Mouse (Mus musculus) forebrain, embryonic 16.5 days (tissue): ENCODE data around the gene Tuba1b. TPM values are rescaled to one million over a fixed set of nuclear protein-coding genes. Genes with fewer than 3 reads are reported as not detected.
A peak's percentile ranks its signal among the peaks of the same experiment; 100 is the strongest.

Source experiments
- ATAC-seq: fragments of 200-750 bp; cut with Nextera tagmentation; 2 replicates; pipeline ENCODE4 v1.8.0; 2017; ENCODE audit warnings: mild to moderate bottlenecking, moderate library complexity
- H3K27ac ChIP-seq: fragments of 300-500 bp; sonication (generic); 2 replicates; pipeline ENCODE4 v1.5.1; 2014; ENCODE audit warnings: low read length, control low read depth
- H3K27me3 ChIP-seq: fragments of 300-500 bp; sonication (generic); replicated peaks from 2 replicates; pipeline ENCODE4 v1.6.1; 2014; ENCODE audit warnings: low read length; ENCODE audit not compliant: control insufficient read depth, insufficient read depth
- H3K36me3 ChIP-seq: fragments of 300-500 bp; sonication (generic); 2 replicates; pipeline ENCODE4 v1.6.1; 2014; ENCODE audit not compliant: control insufficient read depth, insufficient read depth
- H3K4me1 ChIP-seq: fragments of 300-500 bp; sonication (generic); replicated peaks from 2 replicates; pipeline ENCODE4 v1.6.1; 2014; ENCODE audit warnings: low read length; ENCODE audit not compliant: control insufficient read depth, insufficient read depth
- H3K4me2 ChIP-seq: fragments of 300-500 bp; sonication (generic); 2 replicates; pipeline ENCODE4 v1.6.1; 2014; ENCODE audit warnings: mild to moderate bottlenecking, low read length, control low read depth
- H3K4me3 ChIP-seq: fragments of 300-500 bp; sonication (generic); replicated peaks from 2 replicates; pipeline ENCODE4 v1.5.1; 2014; ENCODE audit warnings: mild to moderate bottlenecking, low read length, control low read depth
- H3K9ac ChIP-seq: fragments of 300-500 bp; sonication (generic); replicated peaks from 2 replicates; pipeline ENCODE4 v1.6.1; 2014; ENCODE audit warnings: low read depth, low read length, control low read depth
- H3K9me3 ChIP-seq: fragments of 300-500 bp; sonication (generic); 2 replicates; pipeline ENCODE4 v1.6.1; 2016; ENCODE audit warnings: low read length; ENCODE audit not compliant: control insufficient read depth
- WGBS: fragments of 180-500 bp; shearing (Covaris S2); extraction: QIAGEN DNeasy Blood & Tissue Kit; methylation state at CpG from one replicate; pipeline ENCODE4 v1.1.7; 2014; 5-methylcytosine and 5-hydroxymethylcytosine counted together
- polyA plus RNA-seq: library from polyadenylated mRNA; unstranded; fragments of >200 nt; fragmentation: Nextera tagmentation; extraction: Ambion mirVana; gene quantifications from 2 replicates; pipeline ENCODE4 v1.2.1, GENCODE M21; 2015

The Tuba1b gene
- polyA plus RNA-seq, 1 experiment from 2014 or later, result 1,178 TPM

- H3K9me3 ChIP-seq, result no peaks in the 10 kb centered on the region
- peak within 1 kb of the TSS; percentile 91 for H3K9ac ChIP-seq
- ATAC-seq, result peak; percentile 99
- under 1% methylated on average over 78 of the region's 82 CpGs for WGBS
- no peaks in the 10 kb centered on the region for H3K27me3 ChIP-seq
- peaks cover 26% of the 10 kb centered on the region for H3K4me1 ChIP-seq
- peaks cover 5% of the 10 kb centered on the region; the same call in 1 of the 2 replicates for H3K36me3 ChIP-seq
- H3K4me3 ChIP-seq, result peak within 1 kb of the TSS; percentile 91
- peak within 1 kb of the TSS; percentile 77 for H3K4me2 ChIP-seq
- peak within 1 kb of the TSS; percentile 98 for H3K27ac ChIP-seq
These were observed 16.5 kb downstream of the Tuba1b start, which contains the start of gene Lmbr1l for GRCm38 (mm10) chr15:98917538-98918498. Gene Lmbr1l (minus strand): TSS chr15:98918231.

GRCm38 (mm10) chr15:98917091-98917490 lies 17.3 kb downstream of the Tuba1b start:
- Histone ChIP-seq H3K27ac (peak overlapping the region; percentile 98), H3K9me3 (no peaks in the 10 kb centered on the region), H3K27me3 (no peaks in the 10 kb centered on the region), H3K4me3 (peak overlapping the region; percentile 91), H3K36me3 (peaks cover 11% of the 10 kb centered on the region), H3K9ac (peak overlapping the region; percentile 91), H3K4me2 (peak overlapping the region; percentile 77), H3K4me1 (peaks cover 26% of the 10 kb centered on the region)
- under 1% methylated on average over 14 of the region's 14 CpGs for WGBS
- ATAC-seq, result no peak

GRCm38 (mm10) chr15:98916016-98916415 lies 18.3 kb downstream of the Tuba1b start:
- Histone ChIP-seq H3K4me1 (peaks cover 26% of the 10 kb centered on the region), H3K27ac (no peak overlapping the region), H3K9me3 (no peaks in the 10 kb centered on the region), H3K36me3 (peaks cover 17% of the 10 kb centered on the region), H3K4me2 (peak overlapping the region; percentile 77), H3K27me3 (no peaks in the 10 kb centered on the region), H3K4me3 (peak overlapping the region; percentile 91), H3K9ac (peak overlapping the region; percentile 91)
- 88% methylated on average over 4 of the region's 4 CpGs for WGBS
- ATAC-seq, result no peak

GRCm38 (mm10) chr15:98914903-98915302 lies 19.5 kb downstream of the Tuba1b start:
- ATAC-seq, result no peak
- no peak overlapping the region for H3K4me3 ChIP-seq
- peaks cover 18% of the 10 kb centered on the region for H3K36me3 ChIP-seq
- H3K4me1 ChIP-seq, result peaks cover 26% of the 10 kb centered on the region
- H3K4me2 ChIP-seq, result no peak overlapping the region
- no peaks in the 10 kb centered on the region for H3K27me3 ChIP-seq
- H3K9ac ChIP-seq, result no peak overlapping the region
- WGBS, result 93% methylated on average over 6 of the region's 6 CpGs
- H3K27ac ChIP-seq, result no peak overlapping the region
- no peaks in the 10 kb centered on the region for H3K9me3 ChIP-seq

GRCm38 (mm10) chr15:98904692-98905091 lies 29.7 kb downstream of the Tuba1b start:
- H3K9me3 ChIP-seq, result no peaks in the 10 kb centered on the region
- ATAC-seq, result peak; percentile 45; the same call in 1 of the 2 replicates
- no peak overlapping the region for H3K9ac ChIP-seq
- peaks cover 34% of the 10 kb centered on the region for H3K36me3 ChIP-seq
- no peaks in the 10 kb centered on the region for H3K4me1 ChIP-seq
- no peak overlapping the region for H3K27ac ChIP-seq
- 27% methylated on average over 10 of the region's 10 CpGs for WGBS
- H3K27me3 ChIP-seq, result peaks cover 6% of the 10 kb centered on the region
- H3K4me2 ChIP-seq, result no peak overlapping the region
- no peak overlapping the region for H3K4me3 ChIP-seq

DNA sequence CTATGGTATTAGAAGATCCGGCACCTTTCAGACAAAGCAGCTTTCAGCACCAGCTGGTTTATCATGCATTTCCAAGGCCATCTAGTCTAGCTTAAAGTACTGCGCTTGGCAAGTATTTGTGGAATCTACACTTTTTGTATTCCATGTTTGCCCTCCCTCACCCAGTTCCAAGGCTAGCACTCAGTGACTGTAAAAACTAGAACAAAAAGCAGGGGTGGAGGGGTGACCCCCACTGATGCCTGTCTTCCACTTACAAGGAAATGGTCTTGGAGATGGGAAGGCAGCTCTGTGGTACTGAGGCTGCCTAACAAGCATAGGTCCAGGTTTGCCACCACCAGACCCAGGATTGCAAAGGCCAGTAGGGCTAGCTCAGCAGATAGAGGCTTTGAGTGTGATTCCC lies 31.8 kb downstream of the Tuba1b start:
- no peak for ATAC-seq
- Histone ChIP-seq H3K4me3 (no peak overlapping the region), H3K4me2 (no peak overlapping the region), H3K4me1 (peaks cover 8% of the 10 kb centered on the region), H3K27me3 (peaks cover 24% of the 10 kb centered on the region), H3K9me3 (no peaks in the 10 kb centered on the region), H3K27ac (no peak overlapping the region), H3K9ac (no peak overlapping the region), H3K36me3 (peaks cover 20% of the 10 kb centered on the region)
- 91% methylated on average over 2 of the region's 2 CpGs for WGBS

DNA sequence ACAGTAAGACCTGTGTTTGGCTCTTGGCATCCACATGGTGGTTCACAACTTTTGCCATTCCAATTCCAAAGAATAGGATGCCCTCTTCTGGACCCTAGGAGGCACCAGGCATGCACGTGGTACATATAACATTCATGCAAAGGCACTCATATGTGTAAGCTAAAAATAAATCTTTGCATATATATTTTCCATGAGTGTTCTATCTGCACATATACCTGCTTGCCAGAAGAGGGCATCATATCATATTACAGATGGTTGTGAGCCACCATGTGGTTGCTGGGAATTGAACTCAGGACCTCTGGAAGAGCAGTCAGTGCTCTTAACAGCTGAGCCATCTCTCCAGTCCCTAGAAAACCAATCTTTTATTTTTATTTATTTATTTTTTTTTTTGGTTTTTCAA lies 32.8 kb downstream of the Tuba1b start:
- ATAC-seq, result no peak
- no peaks in the 10 kb centered on the region for H3K9me3 ChIP-seq
- no peak overlapping the region for H3K4me2 ChIP-seq
- WGBS, result 75% methylated on average over 1 of the region's 1 CpGs
- peaks cover 16% of the 10 kb centered on the region for H3K36me3 ChIP-seq
- no peak overlapping the region for H3K27ac ChIP-seq
- peaks cover 31% of the 10 kb centered on the region for H3K27me3 ChIP-seq
- no peak overlapping the region for H3K9ac ChIP-seq
- H3K4me3 ChIP-seq, result no peak overlapping the region
- peaks cover 8% of the 10 kb centered on the region for H3K4me1 ChIP-seq

- H3K27me3 ChIP-seq, result peaks cover 61% of the 10 kb centered on the region
- peaks cover 3% of the 10 kb centered on the region; the same call in 1 of the 2 replicates for H3K36me3 ChIP-seq
- H3K4me1 ChIP-seq, result peaks cover 29% of the 10 kb centered on the region
- peak within 1 kb of the TSS; percentile 23 for H3K4me3 ChIP-seq
- H3K9ac ChIP-seq, result 0 out of 2 replicates have a peak within 1 kb of the TSS, but pooled peaks have one; percentile 23
- no peak within 1 kb of the TSS for H3K27ac ChIP-seq
- peak within 1 kb of the TSS; percentile 33 for H3K4me2 ChIP-seq
- ATAC-seq, result no peak
- under 1% methylated on average over 41 of the region's 41 CpGs for WGBS
- no peaks in the 10 kb centered on the region for H3K9me3 ChIP-seq
These were observed 36.2 kb downstream of the Tuba1b start, which contains the start of gene Dhh for GRCm38 (mm10) chr15:98897928-98898800. Gene Dhh (minus strand): TSS chr15:98898540.

- WGBS, result 1% methylated on average over 10 of the region's 10 CpGs
- Histone ChIP-seq H3K9me3 (no peaks in the 10 kb centered on the region), H3K4me2 (no peak overlapping the region), H3K36me3 (no peaks in the 10 kb centered on the region), H3K27me3 (peaks cover 63% of the 10 kb centered on the region), H3K4me1 (peaks cover 29% of the 10 kb centered on the region), H3K9ac (no peak overlapping the region), H3K27ac (no peak overlapping the region), H3K4me3 (no peak overlapping the region)
- ATAC-seq, result no peak
These were observed 36.9 kb downstream of the Tuba1b start for GRCm38 (mm10) chr15:98897495-98897894.
